Mouse (Mus musculus): ENCODE measurements around the gene Skiv2l. TPM values are rescaled to one million over a fixed set of nuclear protein-coding genes. Genes with fewer than 3 reads are reported as not detected.

Gene Skiv2l
- polyA plus RNA-seq, 1 experiment from 2014 or later, result 37.3 TPM

DNA sequence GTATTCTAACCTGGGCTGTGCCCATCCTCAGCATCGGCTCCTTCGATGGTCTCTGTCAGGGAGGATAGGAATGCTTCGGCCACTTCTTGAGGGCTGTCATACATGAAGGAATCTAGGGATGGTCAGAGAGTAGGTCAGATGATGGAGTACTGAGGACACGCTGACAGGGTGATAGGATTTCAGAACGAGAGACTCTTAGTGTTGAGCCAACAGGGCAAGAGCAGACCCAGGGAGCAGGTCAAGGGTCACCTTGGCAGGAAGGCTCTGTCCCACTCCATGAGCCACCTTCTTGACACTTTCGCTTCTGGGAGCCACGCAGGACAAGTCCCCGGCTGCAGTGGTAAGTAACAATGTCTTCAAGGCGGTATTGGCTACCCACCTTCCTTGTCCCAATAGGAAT, 10.5 kb upstream of the Skiv2l start:
- H3K27me3 ChIP-seq (ENCODE audit: insufficient read depth, low read length), result no peaks in the 10 kb centered on the region
- TF ChIP-seq CTCF (IDR thresholded peaks at IDR 0.05; ENCODE audit: low read depth), result no peak
- no peak for DNase-seq (ENCODE audit: low spot score)
- 82% methylated on average over 9 of the region's 9 CpGs for WGBS
- no peak overlapping the region for H3K4me2 ChIP-seq (ENCODE audit: low read length)
- H3K4me3 ChIP-seq (replicated peaks; ENCODE audit: low read depth, low read length), result no peak overlapping the region
- H3K9me3 ChIP-seq (replicated peaks; ENCODE audit: low read length), result no peaks in the 10 kb centered on the region
- 0 out of 2 replicates have a peak, but pooled peaks cover 10% of the 10 kb centered on the region for H3K4me1 ChIP-seq (replicated peaks; ENCODE audit: insufficient read depth, low read length)
- no peak for ATAC-seq (replicated peaks; ENCODE audit: low FRiP score, low read depth)
- H3K9ac ChIP-seq (ENCODE audit: low read depth, low read length), result no peak overlapping the region
- peaks cover 9% of the 10 kb centered on the region; the same call in 1 of the 2 replicates for H3K36me3 ChIP-seq (ENCODE audit: insufficient read depth, low read length)
- H3K27ac ChIP-seq, result no peak overlapping the region

DNA sequence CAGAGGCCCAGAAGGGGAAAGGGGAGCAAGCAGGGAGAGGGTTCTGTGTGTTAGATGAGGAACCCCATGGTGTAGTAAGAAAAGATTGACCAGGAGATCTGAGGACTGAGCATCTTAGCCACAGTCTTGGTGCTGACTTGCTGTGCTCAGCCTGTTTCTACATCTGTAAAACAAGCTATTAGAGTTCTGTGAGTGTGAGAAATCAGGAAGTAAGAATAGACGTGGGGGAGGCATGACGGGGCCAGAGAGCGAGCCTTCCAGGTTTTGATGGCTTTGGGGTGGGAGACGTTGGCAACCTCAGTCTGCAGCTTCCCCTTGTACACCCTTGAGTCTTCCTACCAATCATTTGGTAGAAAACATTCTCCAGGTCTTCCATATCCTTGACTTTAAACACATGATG, 8.7 kb upstream of the Skiv2l start:
- H3K9ac ChIP-seq (ENCODE audit: low read depth, low read length), result no peak overlapping the region
- no peak overlapping the region for H3K27ac ChIP-seq
- no peak for TF ChIP-seq CTCF (IDR thresholded peaks at IDR 0.05; ENCODE audit: low read depth)
- no peak for ATAC-seq (replicated peaks; ENCODE audit: low FRiP score, low read depth)
- H3K36me3 ChIP-seq (ENCODE audit: insufficient read depth, low read length), result peaks cover 21% of the 10 kb centered on the region
- no peak overlapping the region for H3K4me2 ChIP-seq (ENCODE audit: low read length)
- H3K4me1 ChIP-seq (replicated peaks; ENCODE audit: insufficient read depth, low read length), result 0 out of 2 replicates have a peak, but pooled peaks cover 10% of the 10 kb centered on the region
- whole genome bisulfite sequencing, result 66% methylated on average over 4 of the region's 4 CpGs
- no peak overlapping the region for H3K4me3 ChIP-seq (replicated peaks; ENCODE audit: low read depth, low read length)
- H3K9me3 ChIP-seq (replicated peaks; ENCODE audit: low read length), result no peaks in the 10 kb centered on the region
- no peaks in the 10 kb centered on the region for H3K27me3 ChIP-seq (ENCODE audit: insufficient read depth, low read length)
- no peak for DNase-seq (ENCODE audit: low spot score)

DNA sequence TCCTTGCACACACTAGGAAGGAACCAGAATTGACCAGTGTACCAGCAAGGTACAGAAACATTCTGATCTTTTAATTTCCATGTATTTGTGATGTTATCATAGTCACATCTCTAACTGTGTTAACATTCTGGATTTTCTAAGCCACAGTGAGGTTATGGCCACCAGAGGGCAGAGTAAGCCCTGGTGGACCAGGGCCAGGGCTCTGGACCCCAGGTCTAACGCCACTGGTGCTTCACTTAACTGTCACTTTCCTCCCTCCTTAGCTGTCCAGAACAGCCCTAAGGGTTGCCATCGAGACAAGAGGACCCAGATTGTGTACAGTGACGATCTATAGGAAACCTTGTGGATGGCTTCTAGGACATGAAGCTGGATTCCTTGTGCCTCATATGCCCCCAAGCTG, 5.8 kb upstream of the Skiv2l start:
- Histone ChIP-seq H3K36me3 (ENCODE audit: insufficient read depth, low read length) (peaks cover 31% of the 10 kb centered on the region), H3K9me3 (replicated peaks; ENCODE audit: low read length) (no peaks in the 10 kb centered on the region), H3K4me2 (ENCODE audit: low read length) (no peak overlapping the region), H3K27me3 (ENCODE audit: insufficient read depth, low read length) (no peaks in the 10 kb centered on the region), H3K4me3 (replicated peaks; ENCODE audit: low read depth, low read length) (no peak overlapping the region), H3K4me1 (replicated peaks; ENCODE audit: insufficient read depth, low read length) (peaks cover 7% of the 10 kb centered on the region), H3K9ac (ENCODE audit: low read depth, low read length) (no peak overlapping the region), H3K27ac (no peak overlapping the region)
- ATAC-seq (replicated peaks; ENCODE audit: low FRiP score, low read depth) (no peak), DNase-seq (ENCODE audit: low spot score) (peak; percentile 67)
- 34% methylated on average over 3 of the region's 3 CpGs for WGBS
- peak; percentile 90 for TF ChIP-seq CTCF (IDR thresholded peaks at IDR 0.05; ENCODE audit: low read depth)

DNA sequence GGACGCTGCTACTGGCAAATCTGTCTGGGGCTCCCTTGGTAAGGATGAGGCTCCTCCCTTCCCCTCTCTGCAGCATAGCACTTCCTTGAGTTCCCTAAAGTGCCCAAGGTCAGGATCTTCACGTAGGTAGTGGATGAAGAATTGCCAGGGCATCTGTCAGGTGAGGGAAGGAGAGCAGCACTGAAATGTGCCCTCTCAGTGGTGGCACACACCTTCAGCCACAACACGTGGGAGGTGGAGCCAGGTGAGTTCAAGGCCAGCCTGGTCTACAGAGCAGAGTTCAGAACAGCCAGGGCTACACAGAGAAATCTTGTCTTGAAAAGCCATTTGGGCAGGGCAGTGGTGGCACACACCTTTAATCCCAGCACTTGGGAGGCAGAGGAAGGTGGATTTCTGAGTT, 4.8 kb upstream of the Skiv2l start:
- Histone ChIP-seq H3K27me3 (ENCODE audit: insufficient read depth, low read length) (no peaks in the 10 kb centered on the region), H3K4me3 (replicated peaks; ENCODE audit: low read depth, low read length) (no peak overlapping the region), H3K4me1 (replicated peaks; ENCODE audit: insufficient read depth, low read length) (peaks cover 8% of the 10 kb centered on the region), H3K9me3 (replicated peaks; ENCODE audit: low read length) (no peaks in the 10 kb centered on the region), H3K4me2 (ENCODE audit: low read length) (no peak overlapping the region), H3K27ac (no peak overlapping the region), H3K36me3 (ENCODE audit: insufficient read depth, low read length) (peaks cover 31% of the 10 kb centered on the region), H3K9ac (ENCODE audit: low read depth, low read length) (no peak overlapping the region)
- no peak for TF ChIP-seq CTCF (IDR thresholded peaks at IDR 0.05; ENCODE audit: low read depth)
- ATAC-seq (replicated peaks; ENCODE audit: low FRiP score, low read depth), result no peak
- DNase-seq (ENCODE audit: low spot score), result no peak
- 72% methylated on average over 3 of the region's 3 CpGs for WGBS

DNA sequence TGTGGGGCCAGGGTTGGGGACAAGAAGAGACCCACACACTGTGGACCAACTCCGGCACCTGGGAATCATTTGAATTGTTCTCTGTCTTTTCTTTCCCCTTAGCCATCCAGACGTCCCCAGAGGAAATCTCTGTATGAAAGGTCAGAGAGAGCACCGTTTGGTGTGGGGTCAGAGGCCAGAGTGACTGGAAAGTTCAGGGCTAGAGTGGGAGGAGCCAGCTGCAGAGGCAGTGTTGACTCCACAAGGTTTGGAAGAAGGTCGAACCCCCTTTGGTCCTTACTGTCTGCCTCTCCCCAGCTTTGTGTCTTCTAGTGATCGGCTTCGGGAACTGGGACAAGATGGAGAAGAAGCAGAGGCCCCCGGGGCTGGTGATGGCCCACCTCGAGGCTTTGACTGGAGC, 3.5 kb upstream of the Skiv2l start:
- H3K36me3 ChIP-seq (ENCODE audit: insufficient read depth, low read length), result peaks cover 31% of the 10 kb centered on the region
- WGBS, result 72% methylated on average over 8 of the region's 8 CpGs
- H3K4me3 ChIP-seq (replicated peaks; ENCODE audit: low read depth, low read length), result no peak overlapping the region
- peaks cover 8% of the 10 kb centered on the region for H3K4me1 ChIP-seq (replicated peaks; ENCODE audit: insufficient read depth, low read length)
- no peaks in the 10 kb centered on the region for H3K27me3 ChIP-seq (ENCODE audit: insufficient read depth, low read length)
- no peak for TF ChIP-seq CTCF (IDR thresholded peaks at IDR 0.05; ENCODE audit: low read depth)
- no peak for ATAC-seq (replicated peaks; ENCODE audit: low FRiP score, low read depth)
- H3K9me3 ChIP-seq (replicated peaks; ENCODE audit: low read length), result no peaks in the 10 kb centered on the region
- H3K9ac ChIP-seq (ENCODE audit: low read depth, low read length), result no peak overlapping the region
- DNase-seq (ENCODE audit: low spot score), result no peak
- no peak overlapping the region for H3K27ac ChIP-seq
- no peak overlapping the region for H3K4me2 ChIP-seq (ENCODE audit: low read length)

DNA sequence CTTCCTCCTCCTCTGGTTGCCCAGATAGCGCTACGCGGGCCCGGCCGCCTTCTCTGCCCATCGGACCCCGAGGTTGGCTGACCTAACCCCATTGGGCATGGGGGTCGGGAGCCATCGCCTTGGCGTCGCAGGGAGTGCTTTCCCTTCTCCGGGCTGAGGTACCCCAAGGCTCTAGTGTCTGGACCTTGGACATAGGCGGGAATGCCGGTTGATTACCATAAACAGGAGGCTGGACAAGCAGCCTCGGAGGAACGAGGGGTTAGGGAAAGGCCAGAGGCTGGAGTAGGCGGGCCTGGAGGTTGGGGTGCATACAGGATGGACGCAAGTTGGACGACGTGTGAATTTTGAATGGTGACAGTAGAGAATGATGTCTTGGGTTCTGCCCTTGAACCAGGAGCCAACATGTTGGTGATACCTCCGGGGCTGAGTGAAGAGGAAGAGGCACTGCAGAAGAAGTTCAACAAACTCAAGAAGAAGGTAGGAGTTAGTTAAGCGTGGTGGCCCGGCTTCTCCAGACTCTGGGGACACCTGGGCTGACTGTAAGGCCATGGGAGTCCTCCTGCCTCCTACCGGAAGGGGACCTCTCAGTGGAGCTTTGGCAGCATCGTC, 611 bp upstream of the Skiv2l start:
- H3K4me2 ChIP-seq (ENCODE audit: low read length), result peak overlapping the region; percentile 97
- peak overlapping the region; percentile 87 for H3K4me3 ChIP-seq (replicated peaks; ENCODE audit: low read depth, low read length)
- ATAC-seq (replicated peaks; ENCODE audit: low FRiP score, low read depth) (no peak; the same call in 1 of the 2 replicates), DNase-seq (ENCODE audit: low spot score) (no peak)
- WGBS, result 1% methylated on average over 25 of the region's 25 CpGs
- peak overlapping the region; percentile 56; the same call in 1 of the 2 replicates for H3K27ac ChIP-seq
- H3K27me3 ChIP-seq (ENCODE audit: insufficient read depth, low read length), result no peaks in the 10 kb centered on the region
- H3K9ac ChIP-seq (ENCODE audit: low read depth, low read length), result peak overlapping the region; percentile 80
- H3K36me3 ChIP-seq (ENCODE audit: insufficient read depth, low read length), result peaks cover 45% of the 10 kb centered on the region
- TF ChIP-seq CTCF (IDR thresholded peaks at IDR 0.05; ENCODE audit: low read depth), result no peak
- H3K9me3 ChIP-seq (replicated peaks; ENCODE audit: low read length), result no peaks in the 10 kb centered on the region
- peaks cover 8% of the 10 kb centered on the region for H3K4me1 ChIP-seq (replicated peaks; ENCODE audit: insufficient read depth, low read length)

DNA sequence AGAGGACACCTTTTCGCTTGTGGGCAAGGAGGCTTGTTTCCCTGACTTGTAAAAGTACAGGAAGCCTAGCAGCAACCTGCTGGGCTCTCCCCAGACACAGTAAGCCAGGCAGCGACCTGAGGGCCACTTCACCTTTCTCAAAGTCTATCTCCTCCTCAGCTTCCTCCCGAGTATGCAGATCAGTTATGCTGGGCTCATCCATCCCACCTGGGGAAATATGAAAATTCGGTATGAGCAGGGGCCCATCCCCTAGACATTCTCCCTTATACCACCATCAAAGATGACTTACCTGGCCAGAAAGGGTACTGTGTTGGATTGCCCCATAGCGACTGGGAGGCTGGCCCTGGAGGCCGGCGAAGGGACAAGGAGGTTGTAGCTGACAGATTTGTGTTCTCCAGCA, 2.4 kb downstream of the Skiv2l start:
- Histone ChIP-seq H3K4me1 (replicated peaks; ENCODE audit: insufficient read depth, low read length) (peaks cover 8% of the 10 kb centered on the region), H3K4me2 (ENCODE audit: low read length) (no peak overlapping the region), H3K9ac (ENCODE audit: low read depth, low read length) (no peak overlapping the region), H3K4me3 (replicated peaks; ENCODE audit: low read depth, low read length) (no peak overlapping the region), H3K27me3 (ENCODE audit: insufficient read depth, low read length) (no peaks in the 10 kb centered on the region), H3K36me3 (ENCODE audit: insufficient read depth, low read length) (peaks cover 53% of the 10 kb centered on the region), H3K27ac (no peak overlapping the region), H3K9me3 (replicated peaks; ENCODE audit: low read length) (no peaks in the 10 kb centered on the region)
- 91% methylated on average over 7 of the region's 7 CpGs for WGBS
- TF ChIP-seq CTCF (IDR thresholded peaks at IDR 0.05; ENCODE audit: low read depth), result no peak
- ATAC-seq (replicated peaks; ENCODE audit: low FRiP score, low read depth) (no peak), DNase-seq (ENCODE audit: low spot score) (no peak)
